Mouse (Mus musculus): ENCODE results near the gene Dock6.

- TF ChIP-seq CTCF (IDR thresholded peaks at IDR 0.05; ENCODE audit: control insufficient read depth, insufficient read depth, insufficient replicate concordance, low read depth, low read length), result no peak
- no peak for TF ChIP-seq POLR2A (IDR thresholded peaks at IDR 0.05; ENCODE audit: control insufficient read depth, low read depth, low read length)
Measured at GRCm38 (mm10) chr9:21801591-21801990, 50.8 kb downstream of the Dock6 start.
